Mouse (Mus musculus): ENCODE results near the gene Hhat.

Gene Hhat

GRCm38 (mm10) chr1:192794957-192795745, 24.1 kb upstream of the Hhat start:
- no peak for TF ChIP-seq GATA4 (IDR thresholded peaks at IDR 0.05; ENCODE audit: insufficient replicate concordance, low read length)

GRCm38 (mm10) chr1:192791897-192792361, 20.9 kb upstream of the Hhat start:
- TF ChIP-seq GATA4 (IDR thresholded peaks at IDR 0.05; ENCODE audit: insufficient replicate concordance, low read length), result no peak

GRCm38 (mm10) chr1:192790442-192790841, 19.4 kb upstream of the Hhat start:
- TF ChIP-seq GATA4 (IDR thresholded peaks at IDR 0.05; ENCODE audit: insufficient replicate concordance, low read length), result no peak

- TF ChIP-seq GATA4 (IDR thresholded peaks at IDR 0.05; ENCODE audit: insufficient replicate concordance, low read length), result no peak
Observed at GRCm38 (mm10) chr1:192789828-192790227, 18.8 kb upstream of the Hhat start.

GRCm38 (mm10) chr1:192789111-192789522, 18.1 kb upstream of the Hhat start:
- no peak for TF ChIP-seq GATA4 (IDR thresholded peaks at IDR 0.05; ENCODE audit: insufficient replicate concordance, low read length)

- no peak for TF ChIP-seq GATA4 (IDR thresholded peaks at IDR 0.05; ENCODE audit: insufficient replicate concordance, low read length)
Observed at GRCm38 (mm10) chr1:192786194-192786593, 15.2 kb upstream of the Hhat start.

GRCm38 (mm10) chr1:192785046-192785961, 14.3 kb upstream of the Hhat start:
- TF ChIP-seq GATA4 (IDR thresholded peaks at IDR 0.05; ENCODE audit: insufficient replicate concordance, low read length), result no peak

- TF ChIP-seq GATA4 (IDR thresholded peaks at IDR 0.05; ENCODE audit: insufficient replicate concordance, low read length), result no peak
Observed at GRCm38 (mm10) chr1:192784374-192784773, 13.4 kb upstream of the Hhat start.

GRCm38 (mm10) chr1:192781256-192781655, 10.2 kb upstream of the Hhat start:
- TF ChIP-seq GATA4 (IDR thresholded peaks at IDR 0.05; ENCODE audit: insufficient replicate concordance, low read length), result no peak

GRCm38 (mm10) chr1:192778869-192779514, 8.0 kb upstream of the Hhat start:
- no peak for TF ChIP-seq GATA4 (IDR thresholded peaks at IDR 0.05; ENCODE audit: insufficient replicate concordance, low read length)

GRCm38 (mm10) chr1:192778206-192778605, 7.2 kb upstream of the Hhat start:
- no peak for TF ChIP-seq GATA4 (IDR thresholded peaks at IDR 0.05; ENCODE audit: insufficient replicate concordance, low read length)

- TF ChIP-seq GATA4 (IDR thresholded peaks at IDR 0.05; ENCODE audit: insufficient replicate concordance, low read length), result no peak
Observed at GRCm38 (mm10) chr1:192770130-192770494, 911 bp downstream of the Hhat start.

- TF ChIP-seq GATA4 (IDR thresholded peaks at IDR 0.05; ENCODE audit: insufficient replicate concordance, low read length), result no peak
Observed at GRCm38 (mm10) chr1:192765531-192765930, 5.5 kb downstream of the Hhat start.

GRCm38 (mm10) chr1:192764547-192764946, 6.5 kb downstream of the Hhat start:
- TF ChIP-seq GATA4 (IDR thresholded peaks at IDR 0.05; ENCODE audit: insufficient replicate concordance, low read length), result no peak

All from liver, adult (tissue).